Mouse (Mus musculus) heart, adult 18-20 months (tissue): Measurements from ENCODE around the gene Inpp5f. TPM values are rescaled to one million over a fixed set of nuclear protein-coding genes. Genes with fewer than 3 reads are reported as not detected.
A peak's percentile ranks its signal among the peaks of the same experiment; 100 is the strongest.
"Not testable (repeated sequence)": the region's sequence is repeated elsewhere in the genome, so short reads cannot be mapped to it uniquely, and the experiment has no call there.

ENCODE experiments used
- DNase-seq, 2 experiments: peaks; one replicate each; pipeline ENCODE4 v3.0.0; 2021 to 2022; ENCODE audit warnings: mixed read lengths in 1 of 2
- long read RNA-seq, 2 experiments: library from polyadenylated mRNA; stranded (forward); transcript quantifications; one replicate each; pipeline ENCODE4 v2.0.0; 2021
- total RNA-seq, 2 experiments: library from RNA; stranded (reverse); gene quantifications; 2 replicates each; pipeline ENCODE4 v1.2.3; 2021

Inpp5f gene
- total RNA-seq: 1 to 10 TPM; 4.1 to 5.2 TPM
- long read RNA-seq, experiment 1, full-length matches to known transcripts: 2 of 5 reads
- long read RNA-seq, experiment 1, partial matches to known transcripts: 0 of 5 reads
- long read RNA-seq, experiment 1, other reads (novel, unspliced or antisense): 3 of 5 reads
- long read RNA-seq, experiment 2, full-length matches to known transcripts: 2 of 4 reads
- long read RNA-seq, experiment 2, partial matches to known transcripts: 0 of 4 reads
- long read RNA-seq, experiment 2, other reads (novel, unspliced or antisense): 2 of 4 reads

DNA sequence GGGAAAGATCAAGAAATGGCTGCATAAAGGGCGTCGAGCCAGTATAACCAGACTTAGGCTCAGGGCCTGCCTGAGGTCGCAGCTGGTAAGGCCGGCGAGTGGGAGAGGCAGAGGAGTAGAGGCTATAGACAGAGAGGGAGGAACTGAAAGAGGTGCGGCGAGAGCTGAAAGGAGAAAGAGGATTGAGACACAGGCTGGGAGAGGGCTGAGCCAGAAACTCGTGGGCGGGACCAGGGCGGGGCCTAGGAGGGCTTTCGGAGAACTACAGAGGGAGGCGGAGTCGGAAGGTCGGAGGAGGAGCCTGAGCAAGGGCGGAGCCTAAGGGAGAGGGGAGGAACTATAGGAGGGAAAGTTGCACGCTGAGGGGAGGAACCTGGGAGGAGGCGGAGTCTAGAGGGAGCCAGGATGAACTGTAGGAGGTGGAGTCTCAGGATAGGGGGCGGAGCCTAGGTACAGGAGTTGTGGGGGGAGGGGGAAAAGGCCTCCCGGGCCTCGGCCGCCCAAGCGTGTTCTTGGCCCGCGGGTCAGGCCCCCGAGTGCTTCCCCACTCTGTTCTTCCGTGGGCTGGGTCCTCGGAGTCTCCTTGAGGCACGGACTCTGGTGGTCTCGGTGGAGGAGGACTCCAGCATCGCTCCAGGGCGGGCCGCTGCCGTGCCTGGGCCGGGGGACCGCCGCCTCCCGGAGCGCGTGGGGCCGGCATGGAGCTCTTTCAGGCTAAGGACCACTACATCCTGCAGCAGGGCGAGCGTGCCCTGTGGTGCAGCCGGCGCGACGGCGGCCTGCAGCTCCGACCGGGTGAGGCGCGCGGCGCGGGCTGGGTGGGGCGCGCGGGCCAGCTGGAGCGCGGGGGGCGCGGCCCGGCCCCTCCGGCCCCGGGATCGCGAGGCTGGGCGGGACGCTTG lies at the start of gene Inpp5f:
Inpp5f (plus strand) TSS at position 432 of the 902 bp plus-strand sequence.
- peak; percentile 100 for DNase-seq

DNA sequence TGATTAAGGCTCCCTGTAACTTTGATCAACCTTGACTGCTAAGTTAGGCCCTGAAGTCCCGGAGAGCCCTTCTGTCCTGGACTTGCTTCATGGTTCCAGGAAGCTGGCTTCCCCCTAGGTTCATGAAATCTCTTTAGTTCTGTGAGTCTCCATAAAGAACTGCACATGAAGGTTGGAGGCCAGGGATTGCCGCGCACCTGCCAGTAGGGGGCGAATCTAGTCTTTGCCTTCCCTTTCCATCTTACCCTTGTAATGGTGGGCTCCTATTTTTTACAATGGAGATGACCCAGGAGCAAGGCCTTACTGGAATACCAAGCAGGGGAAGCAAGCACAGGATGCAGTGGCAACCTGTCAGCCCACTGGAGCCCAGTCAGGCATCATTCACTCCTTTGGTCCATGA lies 47.8 kb upstream of the Inpp5f start:
- DNase-seq: peak in 1 of 2 experiments; percentile 68

DNA sequence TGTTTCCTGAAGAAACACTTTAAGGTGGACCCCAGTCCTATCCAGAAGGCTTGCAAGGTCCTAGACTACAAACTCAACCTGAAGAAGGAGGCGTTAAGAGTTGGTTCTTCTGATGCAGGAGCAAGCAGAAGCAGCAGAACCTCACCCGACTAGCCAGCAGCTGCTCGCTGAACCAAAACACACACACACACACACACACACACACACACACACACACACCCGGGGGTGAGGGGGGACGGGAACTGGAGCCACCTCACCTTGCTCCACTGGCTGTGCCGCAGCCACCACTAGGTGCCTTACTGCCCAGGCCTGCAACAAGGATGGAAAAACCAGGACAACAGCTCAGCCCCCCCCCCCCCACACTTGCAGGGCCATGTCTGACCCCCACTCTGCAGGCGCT lies 44.8 kb upstream of the Inpp5f start:
- DNase-seq: no peak

DNA sequence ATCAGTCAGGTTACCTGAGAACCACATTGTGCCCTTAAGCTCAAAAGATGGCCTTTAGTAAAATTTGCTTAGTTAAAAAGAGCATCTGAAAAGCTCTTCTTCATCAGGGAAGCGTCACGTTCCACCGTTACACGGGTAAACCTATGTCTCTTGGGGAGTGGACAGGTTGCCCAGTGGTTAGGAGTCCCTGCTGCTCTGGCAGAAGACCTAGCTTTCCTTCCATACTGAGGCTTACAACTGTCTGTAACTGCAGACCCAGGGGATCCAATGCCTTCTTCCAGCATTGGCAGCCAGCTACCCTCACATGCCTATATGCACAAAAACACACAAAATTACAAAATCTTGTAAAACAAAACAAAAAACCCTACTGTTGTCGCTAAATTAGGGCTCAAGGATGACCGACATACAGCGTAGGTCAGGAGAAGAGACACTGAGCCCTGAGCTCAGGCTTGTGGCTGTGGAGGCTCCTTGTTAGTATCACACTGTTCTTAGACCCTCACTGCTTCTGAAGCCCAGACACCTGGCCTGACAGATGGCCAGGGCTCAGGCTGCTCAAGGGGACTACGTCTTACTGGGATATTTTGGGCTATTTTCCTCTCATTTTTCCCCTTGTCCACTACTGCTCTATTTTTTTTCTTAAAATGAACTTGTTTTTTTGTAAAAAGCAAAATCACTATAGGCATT lies 43.4 kb upstream of the Inpp5f start:
- DNase-seq: no peak

DNA sequence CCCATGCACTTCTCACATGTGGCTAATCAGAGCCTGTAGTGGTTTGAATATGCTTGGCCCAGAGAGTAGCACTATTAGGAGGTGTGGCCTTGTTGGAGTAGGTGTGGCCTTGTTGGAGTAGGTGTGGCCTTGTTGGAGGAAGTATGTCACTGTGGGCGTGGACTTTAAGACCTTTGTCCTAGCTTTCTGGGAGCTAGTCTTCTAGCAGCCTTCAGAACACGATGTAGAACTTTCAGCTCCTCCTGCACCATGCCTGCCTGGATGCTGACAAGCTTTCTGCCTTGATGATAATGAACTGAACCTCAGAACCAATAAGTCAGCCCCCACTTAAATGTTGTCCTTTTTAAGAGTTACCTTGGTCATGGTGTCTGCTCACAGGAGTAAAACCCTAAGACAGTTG lies 41.7 kb upstream of the Inpp5f start:
- not testable (repeated sequence) for DNase-seq

DNA sequence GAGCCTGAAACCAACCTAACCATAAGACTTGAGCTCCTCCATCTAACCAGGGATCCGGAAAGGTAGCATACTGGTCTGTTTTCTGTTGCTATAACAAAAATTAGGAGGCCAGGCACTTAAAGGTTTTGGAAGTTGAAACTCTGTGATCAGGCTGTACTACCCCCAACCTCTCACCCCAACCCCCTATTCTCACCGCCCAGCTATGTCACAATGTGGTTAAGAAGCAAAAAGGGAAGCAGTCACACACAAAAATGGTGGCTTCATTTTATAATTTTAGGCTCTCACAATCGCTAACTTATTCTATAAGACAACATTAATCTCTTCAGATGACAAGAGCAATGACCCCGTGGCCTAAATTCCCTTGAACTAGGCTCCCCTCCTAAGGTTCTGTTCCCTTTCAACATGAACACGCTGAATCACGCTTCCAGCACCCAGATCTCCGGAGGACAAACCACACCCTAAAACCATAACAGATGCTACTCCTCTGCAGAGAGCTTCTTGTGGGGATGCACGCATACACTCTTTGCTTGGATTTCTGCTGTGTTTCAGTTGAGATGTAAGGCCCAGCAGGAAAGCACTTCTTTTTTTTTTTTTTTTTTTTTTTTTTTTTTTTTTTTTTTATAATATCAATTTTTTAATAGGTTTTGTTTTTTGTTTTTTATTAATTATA lies 41.0 kb upstream of the Inpp5f start:
- DNase-seq: no peak

DNA sequence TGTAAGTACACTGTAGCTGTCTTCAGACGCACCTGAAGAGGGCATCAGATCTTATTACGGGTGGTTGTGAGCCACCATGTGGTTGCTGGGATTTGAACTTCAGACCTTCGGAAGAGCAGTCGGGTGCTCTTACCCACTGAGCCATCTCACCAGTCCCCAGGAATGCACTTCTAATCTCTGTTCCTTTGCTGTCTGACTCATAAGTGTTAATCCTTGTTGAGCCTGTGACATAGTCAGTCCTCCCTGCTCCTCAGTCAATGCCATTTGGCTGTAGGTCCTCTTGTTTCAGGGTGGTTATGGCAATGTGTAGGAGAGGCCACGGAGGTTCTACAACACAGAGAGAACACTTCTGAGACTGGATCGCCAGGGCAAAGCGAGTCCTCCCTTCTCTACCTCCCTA lies 40.5 kb upstream of the Inpp5f start:
- DNase-seq: not testable (repeated sequence)

DNA sequence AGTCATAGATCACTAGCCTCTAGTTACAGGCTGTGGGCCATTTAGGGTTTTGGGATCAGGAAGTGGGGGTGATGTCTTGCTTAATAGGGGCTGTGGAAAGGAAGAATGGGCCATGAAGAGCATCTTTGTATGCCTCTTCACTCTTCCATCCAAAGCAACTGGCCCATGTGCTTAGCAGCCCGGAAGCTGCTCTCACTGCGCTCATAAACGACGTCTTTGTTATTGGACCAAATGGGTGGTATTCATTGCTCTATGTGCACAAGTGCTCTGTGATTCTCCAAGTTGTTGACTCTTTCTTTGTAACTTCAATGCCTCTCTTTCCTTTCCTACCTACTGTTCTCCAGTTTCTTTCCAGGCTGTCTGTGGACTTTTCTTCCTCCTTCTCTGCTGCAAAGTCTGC lies 39.1 kb upstream of the Inpp5f start:
- no peak for DNase-seq

DNA sequence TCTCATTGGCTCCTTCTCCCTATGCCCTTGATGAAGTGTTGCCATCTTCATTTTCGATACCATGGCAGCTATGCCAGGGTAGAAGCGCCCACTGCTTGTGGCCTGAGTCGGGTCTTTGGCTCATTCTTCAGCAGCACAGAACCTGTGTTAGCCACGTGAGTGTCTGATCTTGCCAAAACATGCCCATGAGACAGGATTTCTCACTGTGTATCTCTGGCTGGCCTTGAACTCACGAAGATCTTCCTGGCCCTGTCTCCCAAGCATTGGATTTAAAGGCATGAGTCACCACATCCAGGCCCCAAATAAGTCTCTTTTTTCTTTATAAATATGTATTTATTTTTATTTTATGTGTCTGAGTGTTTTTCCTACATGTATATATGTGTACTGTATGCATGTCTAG lies 35.9 kb upstream of the Inpp5f start:
- no peak for DNase-seq

DNA sequence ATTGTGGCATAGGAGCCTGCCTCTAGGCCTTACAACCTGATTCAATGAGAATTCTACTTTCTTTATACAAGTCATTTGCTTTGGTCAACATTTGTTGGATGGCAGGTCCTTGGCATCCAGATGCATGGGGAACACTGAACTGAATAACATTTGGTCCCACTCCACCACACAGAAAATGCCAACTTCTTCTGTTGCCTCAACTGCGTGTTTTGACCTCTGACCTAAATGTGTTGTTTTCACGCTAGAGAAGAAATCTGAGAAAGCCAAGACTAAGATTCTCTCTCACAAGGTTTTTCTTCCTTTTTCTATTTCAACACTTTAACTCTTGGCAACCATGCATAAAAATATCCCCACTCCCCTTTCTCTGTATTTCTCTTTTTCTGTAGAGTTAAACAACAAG lies 35.3 kb upstream of the Inpp5f start:
- no peak for DNase-seq

DNA sequence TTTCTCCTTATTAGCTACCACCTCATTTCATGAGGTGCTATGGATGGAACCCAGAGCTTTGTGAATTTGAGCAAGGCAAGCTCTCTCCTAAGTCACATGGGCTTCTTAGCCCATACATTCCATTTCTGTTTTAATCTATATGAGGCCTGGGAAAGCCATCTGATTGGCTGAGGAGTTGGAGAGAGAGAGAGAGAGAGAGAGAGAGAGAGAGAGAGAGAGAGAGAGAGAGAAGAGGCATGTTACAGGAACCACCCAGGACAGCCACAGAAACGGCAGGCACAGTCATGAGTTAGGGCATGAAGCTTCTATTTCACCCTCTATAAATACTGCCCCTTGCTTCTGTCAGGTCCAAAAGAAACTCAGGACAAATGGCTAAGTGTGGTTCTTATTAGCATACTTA lies 33.5 kb upstream of the Inpp5f start:
- DNase-seq: no peak

DNA sequence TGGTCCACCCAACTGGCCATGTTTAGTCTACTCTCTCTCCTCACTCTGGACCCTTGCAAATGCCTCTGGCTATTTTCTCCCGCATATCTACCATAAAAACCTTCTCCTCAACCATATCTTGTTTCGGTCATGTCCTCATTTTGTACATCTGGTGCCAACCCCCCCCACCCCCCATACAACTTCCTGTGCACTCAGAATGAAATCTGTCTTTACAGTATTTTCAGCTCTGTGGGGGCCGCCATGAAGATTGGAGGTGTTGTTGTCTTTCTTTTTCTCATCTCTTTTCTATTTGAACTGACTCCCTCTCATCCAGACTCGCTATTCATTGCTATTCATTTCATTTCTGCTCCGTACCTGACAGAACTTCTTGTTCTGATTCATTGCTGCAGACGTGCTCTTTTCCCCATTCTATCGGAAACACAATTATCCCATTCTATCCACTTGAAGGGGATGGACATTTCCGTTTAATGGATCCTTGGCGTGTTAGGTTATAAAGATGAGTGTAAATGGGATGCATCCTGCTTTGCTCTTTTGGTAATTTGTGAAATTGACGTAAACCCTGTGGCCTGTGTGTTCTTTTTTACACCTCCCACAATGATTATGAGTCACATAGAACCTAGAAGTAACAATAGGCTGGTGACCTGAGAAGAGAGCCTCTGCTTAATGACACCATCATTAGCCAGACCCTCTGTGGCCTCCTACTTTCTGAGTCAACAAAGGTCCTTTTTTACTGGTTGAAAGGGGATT lies 32.8 kb upstream of the Inpp5f start:
- no peak for DNase-seq

DNA sequence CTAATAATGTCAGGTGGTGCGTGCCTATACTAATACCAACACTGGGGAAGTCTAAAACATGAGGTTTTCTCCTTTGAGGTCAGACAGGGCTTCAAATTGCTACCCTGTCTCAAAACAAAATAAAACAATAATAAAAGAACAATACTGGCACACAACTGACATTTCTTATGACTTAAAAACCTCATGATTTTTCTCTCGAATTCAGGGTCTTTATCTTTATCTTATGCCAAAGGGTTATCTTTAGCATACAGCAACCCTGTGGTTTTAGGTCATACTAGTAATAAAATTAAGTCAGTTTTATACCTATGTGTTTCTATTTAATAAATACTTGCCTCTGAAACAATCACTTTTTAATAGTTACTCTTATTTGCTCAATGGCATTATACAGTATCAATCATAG lies 31.7 kb upstream of the Inpp5f start:
- DNase-seq: no peak

DNA sequence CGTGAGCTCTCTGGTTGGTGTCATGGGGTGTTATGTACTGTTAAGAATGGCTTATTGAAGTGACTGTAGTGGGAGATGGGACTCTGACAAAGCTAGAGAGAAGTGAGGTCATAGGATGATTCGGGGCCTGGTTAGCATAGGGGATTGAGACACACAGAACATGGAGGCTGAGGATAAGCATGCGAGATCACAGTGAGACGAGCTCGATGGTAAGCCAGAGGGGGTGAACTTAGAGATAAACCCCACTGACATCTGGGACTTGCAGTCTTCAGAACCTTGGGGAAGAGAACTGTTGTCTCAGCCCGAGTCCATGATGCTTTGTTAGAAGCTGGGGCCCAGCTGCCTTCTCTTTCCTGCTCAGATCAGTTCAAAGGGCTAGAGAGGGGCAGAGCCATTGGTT lies 30.8 kb upstream of the Inpp5f start:
- no peak for DNase-seq

DNA sequence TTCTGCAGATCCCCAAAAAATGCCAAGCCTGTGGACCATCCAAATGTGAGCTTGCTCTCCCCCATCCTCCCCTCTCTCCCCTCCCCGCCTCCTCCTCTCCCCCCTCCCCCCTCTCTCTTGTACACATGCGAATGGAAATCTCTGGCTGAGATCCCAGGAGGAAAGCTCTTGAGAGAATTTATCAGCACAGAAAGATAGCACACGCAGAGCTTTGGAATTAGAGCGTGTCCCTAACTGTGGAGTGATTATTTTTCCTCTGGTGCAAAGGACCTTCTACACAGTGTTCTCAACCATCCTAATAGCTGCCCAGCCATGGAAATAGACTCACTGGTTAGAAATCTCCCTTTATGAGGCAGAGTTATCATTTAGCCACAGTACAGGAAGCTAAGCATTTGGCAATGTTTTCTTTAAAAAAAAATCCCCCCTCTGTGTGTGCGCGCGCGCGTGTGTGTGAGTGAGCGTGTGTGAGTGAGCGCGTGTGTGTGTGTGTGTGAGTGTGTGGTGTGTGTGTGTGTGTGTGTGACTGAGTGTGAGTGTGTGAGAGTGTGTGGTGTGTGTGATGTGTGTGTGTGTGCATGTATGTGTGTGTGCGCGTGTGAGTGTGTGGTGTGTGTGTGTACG lies 29.2 kb upstream of the Inpp5f start:
- peak; percentile 28 to 37 for DNase-seq

DNA sequence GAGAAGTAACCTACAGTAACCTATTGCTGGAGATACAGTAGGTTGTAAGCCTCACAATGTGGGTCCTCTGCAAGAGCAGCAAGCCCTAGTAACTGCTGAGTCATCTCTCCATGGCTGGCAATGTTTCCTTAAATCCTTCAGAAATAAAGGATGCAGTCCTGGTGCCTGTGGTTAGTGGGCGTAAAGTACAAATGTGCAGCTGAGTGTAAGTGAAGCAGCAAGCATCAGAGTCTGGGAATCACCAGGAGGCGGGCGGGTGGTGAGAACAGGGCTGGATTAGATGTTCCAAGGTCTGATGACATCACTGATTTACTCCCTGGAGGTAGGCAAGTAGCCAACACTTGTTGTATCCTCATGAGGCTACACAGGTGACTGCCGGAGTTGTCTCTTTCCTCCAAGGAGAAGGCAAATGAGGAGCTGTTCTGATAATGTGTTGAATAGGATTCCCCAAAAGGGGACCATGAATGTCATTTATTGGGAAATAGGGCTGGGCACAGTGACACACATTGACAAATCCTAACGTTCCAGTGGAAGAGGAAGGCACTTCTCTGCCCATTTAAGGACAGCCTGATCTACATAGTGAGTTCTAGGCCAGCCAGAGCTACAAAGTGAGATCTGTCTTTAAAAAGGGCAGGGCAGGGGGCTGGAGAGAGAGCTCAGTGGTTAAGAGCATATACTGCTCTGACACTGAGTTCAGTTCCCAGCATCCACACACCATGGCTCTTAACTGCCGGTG lies 27.7 kb upstream of the Inpp5f start:
- peak; percentile 16 to 20 for DNase-seq

DNA sequence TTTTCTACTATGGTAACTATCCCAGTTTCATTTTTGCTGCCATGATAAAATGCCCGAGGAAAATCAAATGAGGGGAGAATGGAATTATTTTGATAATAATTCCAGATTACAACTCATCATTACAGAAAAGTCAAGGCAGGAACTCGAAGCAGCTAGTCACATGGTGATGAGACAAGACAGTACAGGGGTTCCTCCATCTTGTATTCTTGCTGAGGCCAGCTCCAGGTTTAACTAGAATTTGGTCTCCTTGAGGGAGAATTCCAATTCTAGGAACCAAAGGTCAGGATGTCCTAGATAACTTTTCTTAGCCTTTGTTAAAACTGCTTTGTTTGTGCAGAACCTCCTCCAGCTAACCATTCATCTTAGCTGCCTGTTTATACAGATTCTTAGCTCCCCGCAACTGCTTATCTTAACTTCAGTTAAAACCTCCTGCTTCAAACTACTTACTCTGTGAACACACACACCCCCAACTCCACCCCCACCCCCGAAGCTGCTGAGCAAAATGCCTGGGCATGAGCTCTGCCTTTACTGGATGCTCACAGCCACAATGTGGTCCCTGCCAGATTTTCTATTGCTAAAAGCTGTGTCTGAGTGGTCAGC lies 23.7 kb upstream of the Inpp5f start:
- no peak for DNase-seq

DNA sequence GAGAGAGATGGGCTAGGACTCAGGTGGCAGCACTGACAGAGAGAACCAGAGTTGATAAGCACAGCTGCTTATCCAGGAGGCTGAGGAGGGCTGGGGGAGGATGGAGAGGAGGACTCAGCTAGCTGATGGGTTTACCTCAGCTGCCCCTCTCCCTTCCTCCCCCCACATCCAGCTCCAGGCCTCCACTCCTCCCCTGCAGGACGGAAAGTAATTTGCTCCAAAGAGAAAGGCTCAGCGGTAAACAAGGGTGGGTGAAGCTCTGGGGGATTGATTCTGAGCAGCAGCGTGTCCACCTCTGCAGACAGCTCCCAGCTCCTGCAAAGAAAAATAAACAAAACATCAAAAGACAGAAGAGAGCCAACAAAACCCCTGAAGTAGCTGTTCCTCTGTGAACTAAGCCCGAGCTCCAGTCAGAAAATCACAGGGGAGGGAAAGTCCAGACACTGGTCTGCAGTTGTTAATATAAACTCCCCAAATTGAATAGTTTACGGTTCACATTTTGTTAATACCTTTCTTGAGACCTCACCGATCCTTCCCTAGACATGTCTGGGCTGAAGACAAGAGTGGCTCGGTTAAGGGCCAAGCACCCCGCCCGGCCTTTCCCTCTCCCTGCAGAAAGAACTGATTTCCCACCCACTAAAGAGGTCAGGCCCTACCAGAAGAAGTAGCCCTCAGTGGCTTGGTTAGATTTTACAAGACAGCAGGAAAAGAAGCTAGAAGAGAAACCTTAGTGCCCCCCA lies 19.6 kb upstream of the Inpp5f start:
- peak; percentile 40 to 53 for DNase-seq
